Mouse (Mus musculus): ENCODE measurements around the gene Zic1. TPM values are rescaled to one million over a fixed set of nuclear protein-coding genes. Genes with fewer than 3 reads are reported as not detected.

Gene Zic1
- polyA plus RNA-seq, 1 experiment from 2014 or later: not detected

- H3K4me2 ChIP-seq (replicated peaks; ENCODE audit: low read depth): no peak overlapping the region
- no peaks in the 10 kb centered on the region for H3K36me3 ChIP-seq (ENCODE audit: control insufficient read depth, insufficient read depth)
- WGBS: 3% methylated on average over 4 of the region's 4 CpGs
- ATAC-seq: no peak
- H3K9ac ChIP-seq (ENCODE audit: low read depth, low read length): no peak overlapping the region
- H3K4me3 ChIP-seq (ENCODE audit: low read depth, low read length): no peak overlapping the region
- peaks cover 97% of the 10 kb centered on the region for H3K27me3 ChIP-seq (replicated peaks; ENCODE audit: control insufficient read depth, insufficient read depth, low read length)
- no peaks in the 10 kb centered on the region for H3K9me3 ChIP-seq (ENCODE audit: control insufficient read depth)
- TF ChIP-seq CTCF (IDR thresholded peaks at IDR 0.05; ENCODE audit: low read depth): no peak
- peaks cover 2% of the 10 kb centered on the region; the same call in 1 of the 2 replicates for H3K4me1 ChIP-seq (replicated peaks; ENCODE audit: control insufficient read depth, insufficient read depth, low read length)
- H3K27ac ChIP-seq (ENCODE audit: low read depth, low read length): no peak overlapping the region
These were observed 19.3 kb upstream of the Zic1 start for GRCm38 (mm10) chr9:91384693-91385560.

- WGBS: under 1% methylated on average over 30 of the region's 30 CpGs
- Histone ChIP-seq H3K4me3 (ENCODE audit: low read depth, low read length) (no peak overlapping the region), H3K27ac (ENCODE audit: low read depth, low read length) (no peak overlapping the region), H3K4me2 (replicated peaks; ENCODE audit: low read depth) (no peak overlapping the region), H3K4me1 (replicated peaks; ENCODE audit: control insufficient read depth, insufficient read depth, low read length) (peaks cover 2% of the 10 kb centered on the region; the same call in 1 of the 2 replicates), H3K9me3 (ENCODE audit: control insufficient read depth) (no peaks in the 10 kb centered on the region), H3K9ac (ENCODE audit: low read depth, low read length) (no peak overlapping the region), H3K27me3 (replicated peaks; ENCODE audit: control insufficient read depth, insufficient read depth, low read length) (peaks cover 97% of the 10 kb centered on the region), H3K36me3 (ENCODE audit: control insufficient read depth, insufficient read depth) (no peaks in the 10 kb centered on the region)
- TF ChIP-seq CTCF (IDR thresholded peaks at IDR 0.05; ENCODE audit: low read depth): no peak
- no peak for ATAC-seq
These were observed 18.5 kb upstream of the Zic1 start for GRCm38 (mm10) chr9:91384136-91384500.

DNA sequence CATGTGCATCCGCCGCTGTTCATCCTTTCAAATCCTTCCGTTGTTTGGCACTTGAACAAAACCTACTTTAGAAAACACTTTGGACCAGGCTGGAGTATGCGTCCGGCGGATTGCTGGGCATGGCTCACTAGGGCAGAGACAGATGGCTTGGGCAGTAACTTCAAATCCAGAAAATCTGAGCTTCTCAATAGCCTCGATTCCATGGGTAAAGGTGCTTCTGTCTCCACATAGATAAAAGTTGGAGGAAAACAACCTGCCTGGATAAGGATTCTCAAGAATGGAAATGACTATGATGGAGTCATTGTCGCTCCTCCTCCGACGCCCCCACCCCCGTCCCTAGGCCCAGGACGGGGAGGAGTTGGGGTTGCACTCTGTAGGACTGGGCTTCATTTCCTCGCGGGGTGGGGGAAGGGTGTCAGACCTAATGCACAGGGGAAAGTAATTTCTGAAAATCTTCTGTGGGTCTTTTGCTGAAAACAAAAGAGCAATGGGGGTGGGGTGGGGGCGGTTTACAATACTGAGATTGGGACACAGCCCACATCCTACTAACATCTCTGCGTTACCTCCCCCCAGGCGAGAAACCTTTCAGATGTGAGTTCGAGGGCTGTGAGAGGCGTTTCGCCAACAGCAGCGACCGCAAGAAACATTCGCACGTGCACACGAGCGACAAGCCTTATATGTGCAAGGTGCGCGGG is 18.0 kb upstream of the Zic1 start:
- peaks cover 98% of the 10 kb centered on the region for H3K27me3 ChIP-seq (replicated peaks; ENCODE audit: control insufficient read depth, insufficient read depth, low read length)
- H3K4me1 ChIP-seq (replicated peaks; ENCODE audit: control insufficient read depth, insufficient read depth, low read length): peaks cover 2% of the 10 kb centered on the region; the same call in 1 of the 2 replicates
- H3K27ac ChIP-seq (ENCODE audit: low read depth, low read length): no peak overlapping the region
- no peak overlapping the region for H3K4me2 ChIP-seq (replicated peaks; ENCODE audit: low read depth)
- WGBS: 2% methylated on average over 28 of the region's 28 CpGs
- no peak overlapping the region for H3K4me3 ChIP-seq (ENCODE audit: low read depth, low read length)
- H3K9ac ChIP-seq (ENCODE audit: low read depth, low read length): no peak overlapping the region
- no peak for ATAC-seq
- no peaks in the 10 kb centered on the region for H3K36me3 ChIP-seq (ENCODE audit: control insufficient read depth, insufficient read depth)
- TF ChIP-seq CTCF (IDR thresholded peaks at IDR 0.05; ENCODE audit: low read depth): no peak
- H3K9me3 ChIP-seq (ENCODE audit: control insufficient read depth): no peaks in the 10 kb centered on the region

DNA sequence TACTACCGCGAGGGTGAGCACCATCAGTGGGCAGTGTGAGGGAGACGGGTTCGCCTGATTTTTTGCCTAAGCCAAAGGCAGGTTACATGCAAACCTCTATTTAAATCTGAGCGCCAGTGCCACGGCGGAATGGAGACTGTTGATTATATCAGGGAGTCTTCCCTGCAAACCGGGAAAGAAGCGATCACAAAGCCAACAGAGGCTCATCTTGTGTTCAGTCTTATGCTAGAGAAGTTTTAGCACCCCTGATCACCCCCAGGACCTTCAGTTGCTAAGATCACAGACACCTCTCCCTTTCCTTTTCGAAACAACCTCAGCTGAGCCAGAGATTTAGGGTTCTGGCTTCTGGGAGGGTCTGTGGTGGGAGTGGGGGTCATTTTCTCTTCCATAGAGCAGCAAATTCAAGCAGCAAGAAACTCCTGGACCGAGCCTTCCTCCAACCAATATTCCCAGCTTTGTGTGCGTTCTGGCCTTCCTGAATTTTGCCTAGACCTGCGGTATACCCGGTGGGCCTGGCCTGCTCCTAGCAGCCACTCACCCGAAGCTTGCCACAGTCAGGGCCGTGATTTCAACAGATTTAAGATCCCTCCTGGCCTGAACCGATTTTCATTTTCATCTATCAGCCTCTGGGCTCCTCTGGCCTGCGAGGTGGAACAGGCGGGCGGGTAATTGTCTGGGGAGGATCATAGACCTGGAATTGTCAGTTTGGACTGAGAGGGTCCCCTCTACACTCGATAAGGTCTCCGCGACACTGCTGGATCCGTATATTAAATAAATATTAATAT is 17.1 kb upstream of the Zic1 start:
- H3K4me1 ChIP-seq (replicated peaks; ENCODE audit: control insufficient read depth, insufficient read depth, low read length): peaks cover 2% of the 10 kb centered on the region; the same call in 1 of the 2 replicates
- H3K4me2 ChIP-seq (replicated peaks; ENCODE audit: low read depth): no peak overlapping the region
- ATAC-seq: no peak
- H3K9me3 ChIP-seq (ENCODE audit: control insufficient read depth): no peaks in the 10 kb centered on the region
- 2% methylated on average over 24 of the region's 24 CpGs for WGBS
- no peak for TF ChIP-seq CTCF (IDR thresholded peaks at IDR 0.05; ENCODE audit: low read depth)
- H3K27me3 ChIP-seq (replicated peaks; ENCODE audit: control insufficient read depth, insufficient read depth, low read length): peaks cover 98% of the 10 kb centered on the region
- H3K27ac ChIP-seq (ENCODE audit: low read depth, low read length): no peak overlapping the region
- H3K4me3 ChIP-seq (ENCODE audit: low read depth, low read length): no peak overlapping the region
- no peaks in the 10 kb centered on the region for H3K36me3 ChIP-seq (ENCODE audit: control insufficient read depth, insufficient read depth)
- no peak overlapping the region for H3K9ac ChIP-seq (ENCODE audit: low read depth, low read length)

- no peak for ATAC-seq
- 10% methylated on average over 2 of the region's 2 CpGs for WGBS
- H3K36me3 ChIP-seq (ENCODE audit: control insufficient read depth, insufficient read depth): no peaks in the 10 kb centered on the region
- H3K4me2 ChIP-seq (replicated peaks; ENCODE audit: low read depth): no peak overlapping the region; the same call in 1 of the 2 replicates
- TF ChIP-seq CTCF (IDR thresholded peaks at IDR 0.05; ENCODE audit: low read depth): no peak
- no peaks in the 10 kb centered on the region for H3K9me3 ChIP-seq (ENCODE audit: control insufficient read depth)
- H3K9ac ChIP-seq (ENCODE audit: low read depth, low read length): no peak overlapping the region
- peak overlapping the region; percentile 50 for H3K4me3 ChIP-seq (ENCODE audit: low read depth, low read length)
- peaks cover 98% of the 10 kb centered on the region for H3K27me3 ChIP-seq (replicated peaks; ENCODE audit: control insufficient read depth, insufficient read depth, low read length)
- H3K27ac ChIP-seq (ENCODE audit: low read depth, low read length): no peak overlapping the region
- peaks cover 2% of the 10 kb centered on the region; the same call in 1 of the 2 replicates for H3K4me1 ChIP-seq (replicated peaks; ENCODE audit: control insufficient read depth, insufficient read depth, low read length)
These were observed 16.4 kb upstream of the Zic1 start for GRCm38 (mm10) chr9:91382111-91382379.
